Mouse (Mus musculus) erythroblast, embryonic 14.5 days (primary cell): ENCODE results near the gene Ahcy. TPM values are rescaled to one million over a fixed set of nuclear protein-coding genes. Genes with fewer than 3 reads are reported as not detected.

ENCODE experiments used
- H3K27me3 ChIP-seq: 2 replicates; pipeline ENCODE4 v1.6.1; 2012; ENCODE audit warnings: inconsistent platforms; ENCODE audit not compliant: control insufficient read depth
- H3K36me3 ChIP-seq: 2 replicates; pipeline ENCODE4 v1.6.1; 2012; ENCODE audit warnings: mild to moderate bottlenecking, inconsistent platforms; ENCODE audit not compliant: control insufficient read depth
- H3K4me1 ChIP-seq: 2 replicates; pipeline ENCODE4 v1.6.1; 2012; ENCODE audit warnings: inconsistent platforms; ENCODE audit not compliant: control insufficient read depth
- H3K4me3 ChIP-seq: replicated peaks from 2 replicates; pipeline ENCODE3; 2012; ENCODE audit warnings: moderate library complexity, mild to moderate bottlenecking, inconsistent platforms
- H3K9me3 ChIP-seq: 2 replicates; pipeline ENCODE4 v1.6.1; 2012; ENCODE audit warnings: low read length, inconsistent platforms, mixed read lengths; ENCODE audit not compliant: control insufficient read depth
- GATA1 ChIP-seq: IDR thresholded peaks from 2 replicates; pipeline ENCODE4 v1.6.1; 2012; ENCODE audit warnings: low read length, inconsistent platforms, mixed read lengths
- TAL1 ChIP-seq: IDR thresholded peaks from 3 replicates; pipeline ENCODE4 v1.6.1; 2012; ENCODE audit warnings: low read length, inconsistent platforms, mixed read lengths
- polyA plus RNA-seq: library from polyadenylated mRNA; stranded (reverse); fragments of >175 nt; gene quantifications from 2 replicates; pipeline ENCODE4 v1.2.3, GENCODE M21; 2012

Ahcy gene
- polyA plus RNA-seq, 1 experiment = 0.48 TPM

DNA sequence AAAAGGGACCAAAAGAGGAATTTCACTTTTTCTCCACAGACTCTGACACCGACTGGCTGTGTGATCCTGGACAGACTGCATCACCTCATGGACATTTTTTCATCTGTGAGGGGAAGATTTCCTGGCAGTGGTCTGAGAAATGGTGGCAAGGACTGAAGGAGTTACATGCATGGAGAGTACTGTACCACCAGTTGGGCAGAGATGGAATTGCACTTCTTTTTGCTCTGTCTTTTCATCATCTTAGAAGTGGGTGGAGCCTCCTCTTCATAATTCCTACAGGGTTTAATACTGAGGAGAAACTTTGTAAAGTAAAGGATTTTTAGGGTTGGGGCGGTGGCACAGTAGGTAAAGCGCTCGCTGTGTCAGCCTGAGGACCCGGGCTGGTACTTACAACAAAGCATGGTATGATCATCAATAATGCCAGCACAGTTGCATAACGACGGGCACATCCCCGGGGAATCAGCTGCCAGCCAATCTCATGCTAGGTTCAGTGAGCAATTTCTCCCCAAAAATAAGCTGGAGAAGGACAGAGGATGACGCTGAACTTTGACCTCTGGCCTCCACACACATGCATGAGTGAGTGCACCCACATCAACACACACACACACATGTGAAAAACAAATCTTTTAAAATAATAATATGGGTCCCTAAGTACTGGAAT lies 24.6 kb upstream of the Ahcy start:
- H3K4me1 ChIP-seq = peaks cover 10% of the 10 kb centered on the region
- H3K4me3 ChIP-seq = no peak overlapping the region
- TF ChIP-seq TAL1 = no peak
- no peak for TF ChIP-seq GATA1
- no peaks in the 10 kb centered on the region for H3K9me3 ChIP-seq
- H3K36me3 ChIP-seq = no peaks in the 10 kb centered on the region
- H3K27me3 ChIP-seq = no peaks in the 10 kb centered on the region

DNA sequence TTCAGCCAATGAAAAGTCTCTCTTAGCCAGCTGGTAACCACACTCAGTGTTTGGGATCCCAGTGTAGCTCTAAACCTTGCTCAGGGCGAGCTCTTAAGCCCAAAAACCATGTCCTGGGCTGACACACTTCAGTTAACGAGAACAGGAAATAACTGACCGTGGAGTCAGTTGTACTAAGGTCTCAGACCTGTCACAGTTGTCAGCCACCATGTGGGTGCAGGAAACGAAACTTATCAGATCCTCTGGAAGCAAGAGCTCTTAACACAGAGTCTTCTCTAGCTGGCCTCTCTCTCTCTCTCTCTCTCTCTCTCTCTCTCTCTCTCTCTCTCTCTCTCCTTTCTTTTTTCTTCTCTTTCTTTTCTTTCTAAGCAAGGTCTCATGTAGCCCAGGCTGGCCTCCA lies 19.1 kb upstream of the Ahcy start:
- Histone ChIP-seq H3K4me1 (peaks cover 34% of the 10 kb centered on the region), H3K4me3 (no peak overlapping the region), H3K27me3 (no peaks in the 10 kb centered on the region), H3K36me3 (no peaks in the 10 kb centered on the region), H3K9me3 (no peaks in the 10 kb centered on the region)
- TF ChIP-seq GATA1 = no peak
- TF ChIP-seq TAL1 = no peak

DNA sequence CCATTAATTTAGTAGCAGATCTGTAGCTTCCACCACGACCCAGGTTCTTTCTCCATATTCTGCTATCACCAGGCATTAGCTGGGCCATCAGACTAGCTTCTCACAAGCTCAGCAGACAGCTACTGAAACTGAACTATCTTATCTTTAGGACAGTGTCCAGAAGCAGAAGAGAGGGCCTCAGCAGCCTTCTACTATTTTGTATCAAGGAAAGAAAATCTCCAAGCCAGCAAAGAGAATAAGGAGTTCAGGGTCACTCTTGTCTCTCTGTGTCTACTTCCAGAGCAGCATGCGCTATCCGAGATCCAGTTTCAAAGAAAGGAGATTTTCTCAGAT lies 17.4 kb upstream of the Ahcy start:
- H3K4me1 ChIP-seq = peaks cover 35% of the 10 kb centered on the region
- no peaks in the 10 kb centered on the region for H3K27me3 ChIP-seq
- no peaks in the 10 kb centered on the region for H3K9me3 ChIP-seq
- TF ChIP-seq TAL1 (no peak), GATA1 (no peak)
- H3K4me3 ChIP-seq = no peak overlapping the region
- no peaks in the 10 kb centered on the region for H3K36me3 ChIP-seq

DNA sequence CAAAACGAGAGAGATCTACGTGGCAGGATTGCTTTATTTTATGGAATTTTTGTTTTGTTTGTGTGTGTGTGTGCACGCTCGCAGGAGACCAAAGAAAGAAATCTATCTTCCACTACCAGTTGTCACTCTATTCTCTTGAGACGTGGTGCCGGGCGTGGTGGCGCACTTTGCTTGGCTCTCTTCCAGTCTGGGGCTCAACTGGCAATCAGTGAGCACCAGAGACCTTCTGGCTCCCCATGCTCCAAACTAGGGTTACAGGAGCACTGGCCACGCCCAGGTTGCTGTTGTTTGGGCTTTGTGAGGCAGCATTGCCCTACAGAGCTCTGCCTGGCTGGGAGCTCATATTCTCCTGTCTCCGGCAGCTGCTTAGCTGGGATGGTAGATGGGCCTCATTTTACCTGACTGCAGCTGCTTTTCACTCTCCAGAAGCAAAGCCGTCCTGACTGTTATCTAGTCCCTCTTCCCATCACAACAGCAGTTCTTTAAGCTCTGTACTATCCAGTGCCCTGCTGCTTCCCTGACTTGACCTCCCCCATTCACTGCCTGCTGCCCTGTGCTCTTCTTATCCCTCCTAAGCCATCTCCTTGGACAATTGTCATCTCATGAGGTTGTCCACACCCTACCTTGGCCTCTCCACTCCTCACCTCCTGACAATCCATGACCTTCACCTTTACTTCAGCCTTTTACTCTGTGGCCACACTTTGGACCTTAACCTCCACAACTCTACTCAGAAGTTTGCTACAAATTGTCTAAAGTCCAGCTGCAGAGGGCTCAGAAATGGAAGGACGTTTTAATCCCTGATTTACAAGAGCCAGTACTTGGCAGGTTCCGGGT lies 16.8 kb upstream of the Ahcy start:
- no peaks in the 10 kb centered on the region for H3K36me3 ChIP-seq
- peak overlapping the region; percentile 36 for H3K4me3 ChIP-seq
- no peak for TF ChIP-seq GATA1
- peak; percentile 31; the same call in 1 of the 3 replicates for TF ChIP-seq TAL1
- H3K4me1 ChIP-seq = peaks cover 35% of the 10 kb centered on the region
- no peaks in the 10 kb centered on the region for H3K27me3 ChIP-seq
- no peaks in the 10 kb centered on the region for H3K9me3 ChIP-seq

GRCm38 (mm10) chr2:155088264-155088663 lies 14.0 kb upstream of the Ahcy start:
- TF ChIP-seq GATA1 (no peak), TAL1 (no peak)
- no peak overlapping the region for H3K4me3 ChIP-seq
- peaks cover 33% of the 10 kb centered on the region for H3K4me1 ChIP-seq
- no peaks in the 10 kb centered on the region for H3K36me3 ChIP-seq
- no peaks in the 10 kb centered on the region for H3K9me3 ChIP-seq
- H3K27me3 ChIP-seq = no peaks in the 10 kb centered on the region

GRCm38 (mm10) chr2:155086328-155086727 lies 12.0 kb upstream of the Ahcy start:
- H3K36me3 ChIP-seq = no peaks in the 10 kb centered on the region
- H3K4me3 ChIP-seq = no peak overlapping the region
- H3K9me3 ChIP-seq = no peaks in the 10 kb centered on the region
- TF ChIP-seq TAL1 = no peak
- TF ChIP-seq GATA1 = no peak
- H3K4me1 ChIP-seq = peaks cover 17% of the 10 kb centered on the region
- H3K27me3 ChIP-seq = peaks cover 2% of the 10 kb centered on the region

- Histone ChIP-seq H3K4me1 (peaks cover 6% of the 10 kb centered on the region), H3K9me3 (no peaks in the 10 kb centered on the region), H3K4me3 (no peak overlapping the region), H3K27me3 (peaks cover 7% of the 10 kb centered on the region), H3K36me3 (no peaks in the 10 kb centered on the region)
- no peak for TF ChIP-seq GATA1
These were observed 10.2 kb upstream of the Ahcy start for GRCm38 (mm10) chr2:155084546-155084945.

DNA sequence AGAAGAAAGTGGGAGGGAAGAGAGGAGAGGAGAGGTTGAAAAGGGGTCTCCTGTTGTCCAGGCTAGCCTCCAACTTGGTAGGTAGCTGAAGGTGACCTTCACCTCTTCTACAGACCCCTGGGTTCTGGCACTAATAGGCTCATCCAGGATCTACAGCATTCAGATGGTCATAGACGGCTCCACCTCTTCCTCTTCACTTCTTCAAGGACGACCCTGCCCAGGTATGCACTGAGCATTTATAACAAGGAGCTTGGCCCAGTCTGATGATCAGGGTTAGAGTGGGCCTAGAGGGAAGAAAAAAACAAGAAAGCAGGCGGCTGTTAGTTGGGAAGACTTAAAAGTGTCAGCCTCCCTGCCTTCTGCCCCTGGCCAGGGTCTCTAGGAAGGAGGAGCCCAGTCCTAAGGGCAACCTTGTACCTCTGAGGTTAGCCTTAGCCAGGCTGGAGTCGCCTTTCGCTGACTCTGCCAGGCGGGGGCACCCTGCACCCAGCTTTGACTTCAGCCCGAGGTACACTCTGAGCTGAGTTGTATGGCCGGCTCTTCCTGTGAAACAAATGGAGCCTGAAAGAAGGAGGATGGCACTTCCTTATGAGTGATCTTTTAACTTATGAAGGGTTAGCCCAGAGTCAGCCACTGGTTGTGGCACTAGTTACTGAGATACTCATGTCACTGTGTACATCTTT lies 8.0 kb upstream of the Ahcy start:
- TF ChIP-seq TAL1 (no peak), GATA1 (no peak)
- Histone ChIP-seq H3K27me3 (peaks cover 7% of the 10 kb centered on the region), H3K4me1 (no peaks in the 10 kb centered on the region), H3K4me3 (no peak overlapping the region), H3K9me3 (no peaks in the 10 kb centered on the region), H3K36me3 (no peaks in the 10 kb centered on the region)

GRCm38 (mm10) chr2:155081056-155081455 lies 6.8 kb upstream of the Ahcy start:
- TF ChIP-seq GATA1 = no peak
- TF ChIP-seq TAL1 = no peak
- Histone ChIP-seq H3K36me3 (no peaks in the 10 kb centered on the region), H3K27me3 (peaks cover 7% of the 10 kb centered on the region), H3K4me1 (no peaks in the 10 kb centered on the region), H3K4me3 (no peak overlapping the region), H3K9me3 (no peaks in the 10 kb centered on the region)
